Mouse (Mus musculus) embryonic facial prominence, embryonic 14.5 days (tissue): Measurements from ENCODE around the gene Vmn2r56. TPM values are rescaled to one million over a fixed set of nuclear protein-coding genes. Genes with fewer than 3 reads are reported as not detected.
"Not testable (repeated sequence)": the region's sequence is repeated elsewhere in the genome, so short reads cannot be mapped to it uniquely, and the experiment has no call there.

Experiments used
- ATAC-seq: fragments of 200-750 bp; cut with Nextera tagmentation; 2 replicates; pipeline ENCODE4 v1.8.0; 2017; ENCODE audit warnings: low read depth, moderate number of reproducible peaks, moderate TSS enrichment
- DNase-seq: peaks from one replicate; pipeline ENCODE4 v3.0.0-alpha.2; 2015; ENCODE audit warnings: low spot score
- H3K27ac ChIP-seq: fragments of 300-500 bp; sonication (generic); replicated peaks from 2 replicates; pipeline ENCODE4 v1.5.1; 2014; ENCODE audit warnings: low read depth, mild to moderate bottlenecking, low read length, moderate library complexity
- H3K27me3 ChIP-seq: fragments of 300-500 bp; sonication (generic); replicated peaks from 2 replicates; pipeline ENCODE4 v1.6.1; 2014; ENCODE audit warnings: low read length; ENCODE audit not compliant: control insufficient read depth, insufficient read depth
- H3K36me3 ChIP-seq: fragments of 300-500 bp; sonication (generic); 2 replicates; pipeline ENCODE4 v1.6.1; 2014; ENCODE audit warnings: low read length, mixed read lengths; ENCODE audit not compliant: control insufficient read depth, insufficient read depth
- H3K4me1 ChIP-seq: fragments of 300-500 bp; sonication (generic); 2 replicates; pipeline ENCODE4 v1.6.1; 2014; ENCODE audit warnings: antibody characterized with exemption, low read length; ENCODE audit not compliant: control insufficient read depth, insufficient read depth
- H3K4me2 ChIP-seq: fragments of 300-500 bp; sonication (generic); 2 replicates; pipeline ENCODE4 v1.6.1; 2014; ENCODE audit warnings: low read depth, mild to moderate bottlenecking, low read length, moderate library complexity, mixed read lengths
- H3K4me3 ChIP-seq: fragments of 300-500 bp; sonication (generic); 2 replicates; pipeline ENCODE4 v1.5.1; 2014; ENCODE audit warnings: low read depth, mild to moderate bottlenecking, low read length
- H3K9ac ChIP-seq: fragments of 300-500 bp; sonication (generic); 2 replicates; pipeline ENCODE4 v1.6.1; 2014; ENCODE audit warnings: low read depth, mild to moderate bottlenecking, low read length, moderate library complexity, mixed read lengths
- H3K9me3 ChIP-seq: fragments of 300-500 bp; sonication (generic); 2 replicates; pipeline ENCODE4 v1.6.1; 2016; ENCODE audit warnings: low read length; ENCODE audit not compliant: control insufficient read depth
- WGBS: fragments of 180-500 bp; shearing (Covaris S2); extraction: QIAGEN DNeasy Blood & Tissue Kit; methylation state at CpG from one replicate; pipeline ENCODE4 v1.1.7; 2014; 5-methylcytosine and 5-hydroxymethylcytosine counted together
- polyA plus RNA-seq: library from polyadenylated mRNA; unstranded; fragments of >200 nt; fragmentation: Nextera tagmentation; extraction: Ambion mirVana; gene quantifications from 2 replicates; pipeline ENCODE4 v1.2.1, GENCODE M21; 2014

The Vmn2r56 gene
- polyA plus RNA-seq, 1 experiment from 2014 or later = not detected

DNA sequence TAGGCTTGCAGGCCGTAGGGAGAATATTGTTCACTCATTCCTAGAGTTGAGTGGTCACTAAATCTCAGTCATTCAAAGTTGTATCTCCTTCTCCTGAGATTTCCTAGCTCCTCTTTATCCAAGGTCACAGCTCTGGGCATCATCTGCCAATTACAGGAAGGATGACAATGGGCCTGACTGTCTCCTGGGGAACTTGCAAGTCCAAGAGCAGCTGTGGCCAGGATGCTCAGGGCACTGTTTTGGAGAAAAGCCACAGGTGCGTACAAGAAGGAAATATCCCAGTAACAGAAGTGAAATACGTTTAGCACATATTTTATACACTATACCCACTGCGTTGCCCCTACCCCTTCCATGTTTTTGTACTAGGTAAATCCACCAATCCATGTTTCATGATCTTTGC is 94.6 kb downstream of the Vmn2r56 start, which contains the start of gene Vmn2r54:
TSS of gene Vmn2r54 (minus strand) at position 101 of the 400 bp plus-strand sequence.
- not testable (repeated sequence) for H3K4me2 ChIP-seq, H3K4me1 ChIP-seq, ATAC-seq, H3K27ac ChIP-seq, H3K27me3 ChIP-seq, H3K36me3 ChIP-seq, H3K4me3 ChIP-seq, DNase-seq, H3K9me3 ChIP-seq, H3K9ac ChIP-seq
- WGBS = 77% methylated on average over 3 of the region's 4 CpGs

Other genes starting within 250 kb of the Vmn2r56 start
- not detected in 2 replicates for gene 2900092C05Rik, start 222.5 kb downstream of the Vmn2r56 start, polyA plus RNA-seq
- gene Vmn2r53, start 126.2 kb downstream of the Vmn2r56 start, polyA plus RNA-seq = not detected in 2 replicates
- gene Vmn2r54, start 94.7 kb downstream of the Vmn2r56 start, polyA plus RNA-seq = not detected in 2 replicates
- not detected in 2 replicates for gene Vmn2r55, start 50.0 kb downstream of the Vmn2r56 start, polyA plus RNA-seq
- gene Zscan18, start 68.6 kb upstream of the Vmn2r56 start, polyA plus RNA-seq = 10.1 and 11.3 TPM in 2 replicates
- gene Zfp329, start 83.9 kb upstream of the Vmn2r56 start, polyA plus RNA-seq = 10.8 and 11.9 TPM in 2 replicates
- 34.2 and 38.0 TPM in 2 replicates for gene Zfp110, start 99.8 kb upstream of the Vmn2r56 start, polyA plus RNA-seq
- 4.9 and 5.3 TPM in 2 replicates for gene Zfp128, start 146.2 kb upstream of the Vmn2r56 start, polyA plus RNA-seq
- 15.1 and 16.6 TPM in 2 replicates for gene Zscan22, start 162.8 kb upstream of the Vmn2r56 start, polyA plus RNA-seq
- gene Rps5, start 187.3 kb upstream of the Vmn2r56 start, polyA plus RNA-seq = 1,364 and 1,371 TPM in 2 replicates
- gene Rnf225, start 192.4 kb upstream of the Vmn2r56 start, polyA plus RNA-seq = 0.43 and 0.49 TPM in 2 replicates
- 9.4 and 10.9 TPM in 2 replicates for gene Zfp324, start 230.8 kb upstream of the Vmn2r56 start, polyA plus RNA-seq
- 2.5 and 3.8 TPM in 2 replicates for gene Zfp446, start 242.8 kb upstream of the Vmn2r56 start, polyA plus RNA-seq